Mouse (Mus musculus) G1E (cell line): ENCODE results near the gene Adgrl3. TPM values are rescaled to one million over a fixed set of nuclear protein-coding genes. Genes with fewer than 3 reads are reported as not detected.

Experiments used
- ATAC-seq: 2 replicates; pipeline ENCODE4 v1.8.0; 2016; ENCODE audit warnings: mild to moderate bottlenecking; ENCODE audit not compliant: insufficient number of reproducible peaks, poor library complexity, low FRiP score, severe bottlenecking; ENCODE audit errors: extremely low read depth
- DNase-seq: peaks from one replicate; pipeline ENCODE4 v3.0.0; 2012; ENCODE audit warnings: low spot score
- H3K27me3 ChIP-seq: 2 replicates; pipeline ENCODE4 v1.6.1; 2012; ENCODE audit warnings: mild to moderate bottlenecking, low read length, inconsistent platforms; ENCODE audit not compliant: insufficient read depth
- H3K36me3 ChIP-seq: replicated peaks from 2 replicates; pipeline ENCODE3; 2012; ENCODE audit warnings: mild to moderate bottlenecking, inconsistent platforms
- H3K4me1 ChIP-seq: 2 replicates; pipeline ENCODE4 v1.6.1; 2012; ENCODE audit warnings: low read depth, low read length, inconsistent platforms, mixed read lengths; ENCODE audit not compliant: insufficient read depth
- H3K4me3 ChIP-seq: 2 replicates; pipeline ENCODE4 v1.5.1; 2012; ENCODE audit warnings: low read depth, mild to moderate bottlenecking, inconsistent platforms, low read length, moderate library complexity, mixed read lengths
- H3K9me3 ChIP-seq: replicated peaks from 2 replicates; pipeline ENCODE4 v1.6.1; 2012; ENCODE audit warnings: inconsistent platforms
- CTCF ChIP-seq: IDR thresholded peaks from 2 replicates; pipeline ENCODE4 v1.5.1; 2012; ENCODE audit warnings: low read depth, low read length, inconsistent platforms, mixed read lengths
- GATA1 ChIP-seq: IDR thresholded peaks from 2 replicates; pipeline ENCODE4 v1.6.1; 2012; ENCODE audit warnings: borderline replicate concordance, low read length, inconsistent platforms, mixed read lengths
- GATA2 ChIP-seq: IDR thresholded peaks from 2 replicates; pipeline ENCODE4 v1.6.1; 2012; ENCODE audit warnings: low read depth, low read length, inconsistent platforms, borderline replicate concordance
- POLR2AphosphoS5 ChIP-seq: IDR thresholded peaks from 2 replicates; pipeline ENCODE4 v1.6.1; 2012; ENCODE audit warnings: low read depth, low read length, inconsistent platforms; ENCODE audit not compliant: insufficient replicate concordance
- TAL1 ChIP-seq: conservative IDR thresholded peaks from 2 replicates; pipeline ENCODE4 v1.6.1; 2012; ENCODE audit warnings: low read depth, low read length, inconsistent platforms, mixed read lengths
- polyA plus RNA-seq: library from polyadenylated mRNA; stranded (reverse); fragments of >175 nt; gene quantifications from 2 replicates; pipeline ENCODE4 v1.2.3, GENCODE M21; 2012
- total RNA-seq, 2 experiments: library from RNA; stranded (forward) in 1 of 2; stranded (reverse) in 1 of 2; fragments of 200-1000 nt in 1 of 2; fragments of >200 nt in 1 of 2; fragmentation: Nextera tagmentation in 1 of 2; gene quantifications; 2 replicates each; pipeline ENCODE4 v1.2.3; 2014 to 2017

The Adgrl3 gene
- total and polyA plus RNA-seq, 3 experiments, result 0.98 TPM; not detected in 2

- Histone ChIP-seq H3K9me3 (no peaks in the 10 kb centered on the region), H3K4me3 (no peak overlapping the region), H3K4me1 (no peaks in the 10 kb centered on the region), H3K27me3 (no peaks in the 10 kb centered on the region), H3K36me3 (no peaks in the 10 kb centered on the region)
- TF ChIP-seq CTCF (no peak), GATA1 (no peak), TAL1 (no peak), GATA2 (no peak), POLR2AphosphoS5 (no peak)
- DNase-seq, result no peak
- ATAC-seq, result no peak
Measured at GRCm38 (mm10) chr5:81442150-81442549, 422.2 kb downstream of the Adgrl3 start.

- Histone ChIP-seq H3K36me3 (no peaks in the 10 kb centered on the region), H3K9me3 (no peaks in the 10 kb centered on the region), H3K4me1 (no peaks in the 10 kb centered on the region), H3K27me3 (no peaks in the 10 kb centered on the region), H3K4me3 (no peak overlapping the region)
- TF ChIP-seq POLR2AphosphoS5 (no peak), TAL1 (no peak), GATA1 (no peak), CTCF (no peak), GATA2 (no peak)
- ATAC-seq, result no peak
- DNase-seq, result no peak
Measured at GRCm38 (mm10) chr5:81465971-81466370, 446.0 kb downstream of the Adgrl3 start.

- no peaks in the 10 kb centered on the region for H3K36me3 ChIP-seq
- TF ChIP-seq GATA2 (no peak), CTCF (no peak), POLR2AphosphoS5 (no peak), GATA1 (no peak), TAL1 (no peak)
- H3K9me3 ChIP-seq, result no peaks in the 10 kb centered on the region
- DNase-seq (no peak), ATAC-seq (no peak)
- H3K4me1 ChIP-seq, result no peaks in the 10 kb centered on the region
- H3K27me3 ChIP-seq, result no peaks in the 10 kb centered on the region
- no peak overlapping the region for H3K4me3 ChIP-seq
Measured at GRCm38 (mm10) chr5:81474681-81475080, 454.7 kb downstream of the Adgrl3 start.

- TF ChIP-seq GATA2, result no peak
- TF ChIP-seq POLR2AphosphoS5, result no peak
- TF ChIP-seq TAL1, result no peak
- TF ChIP-seq GATA1, result no peak
- no peak for TF ChIP-seq CTCF
- no peak overlapping the region for H3K4me3 ChIP-seq
- no peaks in the 10 kb centered on the region for H3K36me3 ChIP-seq
- H3K9me3 ChIP-seq, result no peaks in the 10 kb centered on the region
- ATAC-seq (no peak), DNase-seq (no peak)
- H3K4me1 ChIP-seq, result no peaks in the 10 kb centered on the region
- H3K27me3 ChIP-seq, result no peaks in the 10 kb centered on the region
Measured at GRCm38 (mm10) chr5:81475406-81475805, 455.5 kb downstream of the Adgrl3 start.

GRCm38 (mm10) chr5:81475971-81476606 is 456.2 kb downstream of the Adgrl3 start:
- H3K4me3 ChIP-seq, result no peak overlapping the region
- no peaks in the 10 kb centered on the region for H3K9me3 ChIP-seq
- no peaks in the 10 kb centered on the region for H3K36me3 ChIP-seq
- TF ChIP-seq GATA1, result no peak
- ATAC-seq, result no peak
- H3K27me3 ChIP-seq, result no peaks in the 10 kb centered on the region
- H3K4me1 ChIP-seq, result no peaks in the 10 kb centered on the region
- no peak for DNase-seq

GRCm38 (mm10) chr5:81480911-81481310 is 461.0 kb downstream of the Adgrl3 start:
- H3K4me1 ChIP-seq, result no peaks in the 10 kb centered on the region
- TF ChIP-seq GATA2 (no peak), CTCF (no peak), POLR2AphosphoS5 (no peak), GATA1 (no peak), TAL1 (no peak)
- H3K9me3 ChIP-seq, result no peaks in the 10 kb centered on the region
- no peak for ATAC-seq
- H3K27me3 ChIP-seq, result no peaks in the 10 kb centered on the region
- H3K36me3 ChIP-seq, result no peaks in the 10 kb centered on the region
- no peak overlapping the region for H3K4me3 ChIP-seq
- DNase-seq, result no peak

- no peaks in the 10 kb centered on the region for H3K9me3 ChIP-seq
- no peaks in the 10 kb centered on the region for H3K36me3 ChIP-seq
- H3K4me3 ChIP-seq, result no peak overlapping the region
- no peaks in the 10 kb centered on the region for H3K4me1 ChIP-seq
- ATAC-seq (no peak), DNase-seq (no peak)
- TF ChIP-seq GATA1 (no peak), CTCF (no peak)
- no peaks in the 10 kb centered on the region for H3K27me3 ChIP-seq
Measured at GRCm38 (mm10) chr5:81483890-81484289, 464.0 kb downstream of the Adgrl3 start.
